Mouse (Mus musculus): ENCODE data around the gene Naa80. TPM values are rescaled to one million over a fixed set of nuclear protein-coding genes. Genes with fewer than 3 reads are reported as not detected.

Naa80 gene
- total and polyA plus RNA-seq, 2 experiments from 2014 or later, result 14.5 to 58.8 TPM

- WGBS, result 5% methylated on average over 20 of the region's 20 CpGs
- peaks cover 11% of the 10 kb centered on the region; the same call in 1 of the 2 replicates for H3K36me3 ChIP-seq (replicated peaks; ENCODE audit: control insufficient read depth, insufficient read depth, low read length)
- H3K27ac ChIP-seq (ENCODE audit: low read depth), result peak within 1 kb of the TSS; percentile 9; the same call in 1 of the 2 replicates
- H3K4me3 ChIP-seq (ENCODE audit: low read depth, low read length), result no peak within 1 kb of the TSS
- no peaks in the 10 kb centered on the region for H3K9me3 ChIP-seq (replicated peaks; ENCODE audit: control insufficient read depth, low read length)
- peaks cover 35% of the 10 kb centered on the region for H3K4me1 ChIP-seq (ENCODE audit: control insufficient read depth, insufficient read depth)
- 0 out of 2 replicates have a peak within 1 kb of the TSS, but pooled peaks have one; percentile 13 for H3K9ac ChIP-seq (replicated peaks; ENCODE audit: low read depth, low read length)
- DNase-seq (ENCODE audit: low spot score), result peak; percentile 88
- TF ChIP-seq CTCF (IDR thresholded peaks at IDR 0.05; ENCODE audit: low read depth) (no peak), EP300 (IDR thresholded peaks at IDR 0.05; ENCODE audit: low read depth) (no peak)
- H3K27me3 ChIP-seq (ENCODE audit: control insufficient read depth, insufficient read depth, low read length), result 0 out of 2 replicates have a peak, but pooled peaks cover 12% of the 10 kb centered on the region
- H3K4me2 ChIP-seq (ENCODE audit: low read depth, low read length), result peak within 1 kb of the TSS; percentile 36
- ATAC-seq (ENCODE audit: insufficient read depth, low read depth), result peak; percentile 42
These were observed 31.7 kb upstream of the Naa80 start, which contains the start of gene Zmynd10 for GRCm38 (mm10) chr9:107547026-107547425. Gene Zmynd10, plus strand, starts transcription at chr9:107547298.

- TF ChIP-seq CTCF (IDR thresholded peaks at IDR 0.05; ENCODE audit: low read depth) (no peak), EP300 (IDR thresholded peaks at IDR 0.05; ENCODE audit: low read depth) (no peak)
- peaks cover 28% of the 10 kb centered on the region for H3K4me1 ChIP-seq (ENCODE audit: control insufficient read depth, insufficient read depth)
These were observed 30.7 kb upstream of the Naa80 start for GRCm38 (mm10) chr9:107547957-107548356.

GRCm38 (mm10) chr9:107548820-107549219 lies 29.9 kb upstream of the Naa80 start:
- WGBS, result 82% methylated on average over 10 of the region's 10 CpGs
- H3K4me1 ChIP-seq (ENCODE audit: control insufficient read depth, insufficient read depth), result peaks cover 36% of the 10 kb centered on the region

More at GRCm38 (mm10) chr9:107547957-107548356, 30.7 kb upstream of the Naa80 start:
- no peak for ATAC-seq (ENCODE audit: insufficient read depth, low read depth)
- Histone ChIP-seq H3K4me3 (ENCODE audit: low read depth, low read length) (no peak overlapping the region), H3K27me3 (ENCODE audit: control insufficient read depth, insufficient read depth, low read length) (0 out of 2 replicates have a peak, but pooled peaks cover 12% of the 10 kb centered on the region), H3K36me3 (replicated peaks; ENCODE audit: control insufficient read depth, insufficient read depth, low read length) (peaks cover 11% of the 10 kb centered on the region; the same call in 1 of the 2 replicates), H3K27ac (ENCODE audit: low read depth) (no peak overlapping the region), H3K9me3 (replicated peaks; ENCODE audit: control insufficient read depth, low read length) (no peaks in the 10 kb centered on the region), H3K4me2 (ENCODE audit: low read depth, low read length) (no peak overlapping the region), H3K9ac (replicated peaks; ENCODE audit: low read depth, low read length) (no peak overlapping the region)
- WGBS, result 74% methylated on average over 5 of the region's 5 CpGs
- DNase-seq (ENCODE audit: low spot score), result no peak

GRCm38 (mm10) chr9:107549297-107550074 lies 29.2 kb upstream of the Naa80 start:
- ATAC-seq (ENCODE audit: insufficient read depth, low read depth) (no peak), DNase-seq (ENCODE audit: low spot score) (no peak)
- Histone ChIP-seq H3K36me3 (replicated peaks; ENCODE audit: control insufficient read depth, insufficient read depth, low read length) (peaks cover 5% of the 10 kb centered on the region; the same call in 1 of the 2 replicates), H3K9me3 (replicated peaks; ENCODE audit: control insufficient read depth, low read length) (no peaks in the 10 kb centered on the region), H3K27me3 (ENCODE audit: control insufficient read depth, insufficient read depth, low read length) (0 out of 2 replicates have a peak, but pooled peaks cover 12% of the 10 kb centered on the region), H3K9ac (replicated peaks; ENCODE audit: low read depth, low read length) (no peak overlapping the region), H3K4me2 (ENCODE audit: low read depth, low read length) (no peak overlapping the region), H3K4me1 (ENCODE audit: control insufficient read depth, insufficient read depth) (peaks cover 38% of the 10 kb centered on the region), H3K4me3 (ENCODE audit: low read depth, low read length) (no peak overlapping the region), H3K27ac (ENCODE audit: low read depth) (no peak overlapping the region)
- no peak for TF ChIP-seq CTCF (IDR thresholded peaks at IDR 0.05; ENCODE audit: low read depth)
- TF ChIP-seq EP300 (IDR thresholded peaks at IDR 0.05; ENCODE audit: low read depth), result no peak
- 80% methylated on average over 20 of the region's 20 CpGs for WGBS

More at GRCm38 (mm10) chr9:107548820-107549219, 29.9 kb upstream of the Naa80 start:
- ATAC-seq (ENCODE audit: insufficient read depth, low read depth) (no peak), DNase-seq (ENCODE audit: low spot score) (no peak)
- Histone ChIP-seq H3K4me2 (ENCODE audit: low read depth, low read length) (no peak overlapping the region), H3K4me3 (ENCODE audit: low read depth, low read length) (no peak overlapping the region), H3K27ac (ENCODE audit: low read depth) (no peak overlapping the region), H3K9ac (replicated peaks; ENCODE audit: low read depth, low read length) (no peak overlapping the region), H3K9me3 (replicated peaks; ENCODE audit: control insufficient read depth, low read length) (no peaks in the 10 kb centered on the region), H3K27me3 (ENCODE audit: control insufficient read depth, insufficient read depth, low read length) (0 out of 2 replicates have a peak, but pooled peaks cover 12% of the 10 kb centered on the region), H3K36me3 (replicated peaks; ENCODE audit: control insufficient read depth, insufficient read depth, low read length) (peaks cover 11% of the 10 kb centered on the region; the same call in 1 of the 2 replicates)
- TF ChIP-seq CTCF (IDR thresholded peaks at IDR 0.05; ENCODE audit: low read depth) (no peak), EP300 (IDR thresholded peaks at IDR 0.05; ENCODE audit: low read depth) (no peak)

GRCm38 (mm10) chr9:107550491-107551116 lies 28.1 kb upstream of the Naa80 start:
- Histone ChIP-seq H3K9ac (replicated peaks; ENCODE audit: low read depth, low read length) (peak overlapping the region; percentile 52; the same call in 1 of the 2 replicates), H3K36me3 (replicated peaks; ENCODE audit: control insufficient read depth, insufficient read depth, low read length) (no peaks in the 10 kb centered on the region), H3K4me3 (ENCODE audit: low read depth, low read length) (peak overlapping the region; percentile 51), H3K4me2 (ENCODE audit: low read depth, low read length) (peak overlapping the region; percentile 77), H3K4me1 (ENCODE audit: control insufficient read depth, insufficient read depth) (peaks cover 38% of the 10 kb centered on the region), H3K9me3 (replicated peaks; ENCODE audit: control insufficient read depth, low read length) (no peaks in the 10 kb centered on the region), H3K27me3 (ENCODE audit: control insufficient read depth, insufficient read depth, low read length) (0 out of 2 replicates have a peak, but pooled peaks cover 12% of the 10 kb centered on the region), H3K27ac (ENCODE audit: low read depth) (no peak overlapping the region)
- DNase-seq (ENCODE audit: low spot score), result no peak
- ATAC-seq (ENCODE audit: insufficient read depth, low read depth), result no peak
- 57% methylated on average over 23 of the region's 23 CpGs for WGBS
- no peak for TF ChIP-seq CTCF (IDR thresholded peaks at IDR 0.05; ENCODE audit: low read depth)
- no peak for TF ChIP-seq EP300 (IDR thresholded peaks at IDR 0.05; ENCODE audit: low read depth)

All from heart, postnatal 0 days (tissue).